Mouse (Mus musculus) intestine, embryonic 16.5 days (tissue): Measurements from ENCODE around the gene Scaper. TPM values are rescaled to one million over a fixed set of nuclear protein-coding genes. Genes with fewer than 3 reads are reported as not detected.

Experiments
- ATAC-seq: fragments of 200-750 bp; cut with Nextera tagmentation; 2 replicates; pipeline ENCODE4 v1.8.0; 2017; ENCODE audit warnings: moderate TSS enrichment, moderate library complexity
- H3K27ac ChIP-seq: fragments of 300-500 bp; sonication (generic); 2 replicates; pipeline ENCODE4 v1.5.1; 2014; ENCODE audit warnings: mild to moderate bottlenecking, low read length
- H3K27me3 ChIP-seq: fragments of 300-500 bp; sonication (generic); replicated peaks from 2 replicates; pipeline ENCODE4 v1.6.1; 2014; ENCODE audit warnings: low read length, control low read depth, mixed read lengths; ENCODE audit not compliant: control insufficient read depth, insufficient read depth
- H3K36me3 ChIP-seq: fragments of 300-500 bp; sonication (generic); 2 replicates; pipeline ENCODE4 v1.6.1; 2014; ENCODE audit warnings: low read length, control low read depth; ENCODE audit not compliant: control insufficient read depth, insufficient read depth
- H3K4me1 ChIP-seq: fragments of 300-500 bp; sonication (generic); 2 replicates; pipeline ENCODE4 v1.6.1; 2014; ENCODE audit warnings: low read length, control low read depth, mixed read lengths; ENCODE audit not compliant: control insufficient read depth, insufficient read depth
- H3K4me2 ChIP-seq: fragments of 300-500 bp; sonication (generic); 2 replicates; pipeline ENCODE4 v1.6.1; 2014; ENCODE audit warnings: low read depth, low read length, control low read depth
- H3K4me3 ChIP-seq: fragments of 300-500 bp; sonication (generic); 2 replicates; pipeline ENCODE4 v1.5.1; 2014; ENCODE audit warnings: mild to moderate bottlenecking, low read length
- H3K9ac ChIP-seq: fragments of 300-500 bp; sonication (generic); 2 replicates; pipeline ENCODE4 v1.6.1; 2014; ENCODE audit warnings: low read depth, low read length
- H3K9me3 ChIP-seq: fragments of 300-500 bp; sonication (generic); 2 replicates; pipeline ENCODE4 v1.6.1; 2016; ENCODE audit warnings: low read length, control low read depth; ENCODE audit not compliant: control insufficient read depth
- WGBS: fragments of 180-500 bp; shearing (Covaris S2); extraction: QIAGEN DNeasy Blood & Tissue Kit; methylation state at CpG from one replicate; pipeline ENCODE4 v1.1.7; 2014; 5-methylcytosine and 5-hydroxymethylcytosine counted together
- polyA plus RNA-seq: library from polyadenylated mRNA; unstranded; fragments of >200 nt; fragmentation: Nextera tagmentation; extraction: Ambion mirVana; gene quantifications from 2 replicates; pipeline ENCODE4 v1.2.1, GENCODE M21; 2015

The Scaper gene
- polyA plus RNA-seq, 1 experiment from 2014 or later, result 7.9 TPM

DNA sequence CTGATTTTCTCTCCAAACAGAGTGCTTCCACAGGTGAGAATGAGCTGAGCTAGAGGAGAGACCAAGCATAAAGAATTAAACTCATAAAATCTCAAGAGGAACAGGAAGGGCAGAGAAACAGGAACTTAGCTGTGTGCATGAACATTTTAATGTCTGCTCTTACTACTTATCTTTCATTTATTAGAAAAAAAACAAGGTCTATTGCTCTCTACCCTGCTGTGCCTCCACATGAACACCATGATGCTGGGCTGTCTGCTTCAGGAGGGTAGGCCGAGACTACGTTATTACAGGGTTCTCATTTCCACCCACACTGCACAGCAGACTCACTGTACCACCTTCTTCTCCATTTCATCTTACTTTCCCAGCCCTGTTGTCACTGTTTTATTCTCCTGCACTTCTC lies 291.5 kb downstream of the Scaper start:
- 89% methylated on average over 2 of the region's 2 CpGs for whole genome bisulfite sequencing
- Histone ChIP-seq H3K9me3 (no peaks in the 10 kb centered on the region), H3K9ac (no peak overlapping the region), H3K4me2 (no peak overlapping the region), H3K36me3 (no peaks in the 10 kb centered on the region), H3K4me1 (no peaks in the 10 kb centered on the region), H3K27ac (no peak overlapping the region), H3K27me3 (no peaks in the 10 kb centered on the region), H3K4me3 (no peak overlapping the region)
- no peak for ATAC-seq

DNA sequence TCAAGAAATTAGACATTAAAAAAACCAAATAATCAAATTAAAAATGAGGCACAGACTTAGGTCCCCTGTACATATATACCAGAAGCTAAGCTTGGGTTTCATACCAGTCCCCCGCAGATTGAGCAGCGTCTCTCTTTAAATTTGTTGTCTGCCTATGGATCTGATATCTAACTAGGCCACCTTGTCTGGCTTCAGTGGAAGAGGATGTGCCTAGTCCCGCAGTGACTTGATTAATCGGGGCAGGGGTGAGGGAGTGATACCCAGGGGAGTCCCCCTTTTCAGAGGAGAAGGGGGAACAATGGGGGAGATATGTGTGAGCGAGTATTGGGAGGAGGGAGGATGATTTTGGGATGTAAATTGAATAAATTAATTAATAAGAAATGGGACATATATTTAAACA lies 310.9 kb downstream of the Scaper start:
- H3K36me3 ChIP-seq, result no peaks in the 10 kb centered on the region
- H3K27ac ChIP-seq, result no peak overlapping the region
- no peaks in the 10 kb centered on the region for H3K27me3 ChIP-seq
- no peaks in the 10 kb centered on the region for H3K9me3 ChIP-seq
- H3K4me3 ChIP-seq, result no peak overlapping the region
- H3K9ac ChIP-seq, result no peak overlapping the region
- 86% methylated on average over 5 of the region's 5 CpGs for WGBS
- no peaks in the 10 kb centered on the region for H3K4me1 ChIP-seq
- no peak for ATAC-seq
- H3K4me2 ChIP-seq, result no peak overlapping the region

DNA sequence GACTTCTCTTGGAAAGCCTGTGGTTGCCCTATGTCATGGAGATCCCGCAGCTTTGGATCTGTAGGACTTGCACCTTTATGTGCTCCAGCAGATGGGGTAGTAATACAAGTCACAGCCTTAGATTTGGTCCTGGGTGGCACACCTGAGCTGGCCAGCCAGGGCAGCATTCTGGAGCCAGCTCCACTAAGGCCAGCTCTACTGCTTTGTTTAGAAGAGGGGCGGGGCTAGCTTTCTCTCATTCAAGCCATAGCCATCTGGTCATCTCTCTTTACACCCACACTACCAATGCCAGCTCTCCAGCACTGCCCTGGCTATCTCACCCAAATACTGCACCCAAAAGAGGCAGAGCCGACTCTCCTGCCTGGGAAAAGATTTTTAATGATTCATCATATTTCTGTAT lies 323.2 kb downstream of the Scaper start:
- no peaks in the 10 kb centered on the region for H3K4me1 ChIP-seq
- no peak for ATAC-seq
- H3K9ac ChIP-seq, result no peak overlapping the region
- no peak overlapping the region for H3K27ac ChIP-seq
- no peaks in the 10 kb centered on the region for H3K27me3 ChIP-seq
- H3K36me3 ChIP-seq, result no peaks in the 10 kb centered on the region
- H3K9me3 ChIP-seq, result no peaks in the 10 kb centered on the region
- H3K4me3 ChIP-seq, result no peak overlapping the region
- WGBS, result 79% methylated on average over 3 of the region's 3 CpGs
- H3K4me2 ChIP-seq, result no peak overlapping the region

DNA sequence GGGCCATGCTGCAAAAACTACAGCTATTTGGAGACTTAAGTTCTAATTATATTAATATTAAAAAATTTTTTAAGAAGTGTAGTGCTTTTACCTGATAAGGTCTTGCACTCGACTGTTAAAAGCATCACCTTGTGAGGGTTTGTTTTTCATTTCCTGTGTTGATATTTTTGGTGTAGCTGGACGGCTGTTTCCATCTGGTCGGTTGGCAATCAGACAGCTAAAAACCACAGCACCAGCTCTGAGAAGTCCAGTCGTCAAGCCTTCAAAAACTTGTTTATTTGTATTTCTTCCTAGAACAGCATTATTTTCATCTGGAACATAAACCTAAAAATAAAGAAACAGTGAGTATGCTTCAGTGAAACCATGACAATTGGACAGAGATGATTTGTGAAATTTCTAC lies 328.2 kb downstream of the Scaper start:
- H3K4me3 ChIP-seq, result no peak overlapping the region
- 52% methylated on average over 4 of the region's 4 CpGs for WGBS
- H3K4me2 ChIP-seq, result no peak overlapping the region
- no peaks in the 10 kb centered on the region for H3K4me1 ChIP-seq
- no peaks in the 10 kb centered on the region for H3K9me3 ChIP-seq
- no peak overlapping the region for H3K9ac ChIP-seq
- H3K36me3 ChIP-seq, result no peaks in the 10 kb centered on the region
- ATAC-seq, result no peak
- H3K27me3 ChIP-seq, result no peaks in the 10 kb centered on the region
- H3K27ac ChIP-seq, result no peak overlapping the region

DNA sequence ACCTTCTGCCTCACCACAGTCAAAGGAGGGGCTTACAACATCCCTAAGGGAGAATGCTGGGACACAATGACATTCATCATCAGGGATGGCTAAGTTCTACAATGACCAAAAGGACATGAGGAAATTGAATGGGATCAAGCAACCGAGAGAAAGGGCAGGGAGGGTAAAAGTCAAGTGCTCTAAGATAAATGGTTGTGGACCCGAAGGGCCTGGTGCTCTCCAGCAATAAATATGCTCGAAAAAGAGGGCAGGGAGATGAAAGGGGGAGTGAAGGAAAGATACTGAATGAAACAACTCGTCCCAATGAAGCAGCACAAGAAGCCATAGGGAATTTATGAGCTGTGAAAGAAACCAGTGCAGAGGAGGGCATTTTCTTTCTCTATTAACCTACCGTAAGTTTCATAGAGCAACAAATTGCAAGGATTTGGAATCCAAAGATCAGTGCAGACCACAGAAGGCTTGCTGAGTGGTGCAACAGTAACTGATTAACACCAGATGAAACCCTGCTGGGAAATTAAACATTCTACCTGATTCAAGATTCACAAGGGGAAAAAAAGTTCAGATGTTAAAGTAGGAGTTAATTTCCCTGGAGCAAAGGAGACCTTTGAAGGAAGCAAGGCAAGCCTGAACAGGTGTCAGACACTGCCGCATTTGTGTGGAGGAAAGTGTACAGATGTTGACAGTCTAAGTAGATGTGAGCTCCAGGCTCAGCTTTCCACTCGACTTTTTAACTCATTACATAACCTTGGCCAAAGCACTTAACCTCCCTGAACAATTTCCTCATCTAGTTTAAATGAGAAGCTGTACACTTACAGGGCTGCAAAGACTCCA lies 329.0 kb downstream of the Scaper start:
- H3K36me3 ChIP-seq, result no peaks in the 10 kb centered on the region
- no peak for ATAC-seq
- no peak overlapping the region for H3K27ac ChIP-seq
- H3K9ac ChIP-seq, result no peak overlapping the region
- no peaks in the 10 kb centered on the region for H3K4me1 ChIP-seq
- H3K4me3 ChIP-seq, result no peak overlapping the region
- 29% methylated on average over 7 of the region's 7 CpGs for WGBS
- H3K27me3 ChIP-seq, result no peaks in the 10 kb centered on the region
- H3K9me3 ChIP-seq, result no peaks in the 10 kb centered on the region
- no peak overlapping the region for H3K4me2 ChIP-seq

DNA sequence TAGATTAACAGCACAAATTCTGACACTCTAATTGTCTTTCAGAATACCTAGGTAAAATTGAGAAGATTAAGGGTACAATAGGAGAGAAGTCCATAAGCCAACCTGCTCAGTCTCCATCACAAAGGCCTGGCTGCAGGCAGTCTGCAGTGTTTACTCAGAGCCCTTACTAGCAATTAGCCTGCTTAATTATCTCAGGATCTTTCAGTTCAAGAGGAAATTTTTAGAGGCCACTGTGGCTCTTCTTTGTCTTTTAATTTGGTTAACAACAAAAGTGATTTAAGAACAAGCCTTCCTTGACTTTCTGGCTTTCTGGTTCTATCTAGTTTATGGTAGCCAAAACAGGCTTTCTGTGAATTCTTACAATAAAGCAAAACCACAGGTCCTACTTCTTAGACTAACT lies 339.3 kb downstream of the Scaper start:
- Histone ChIP-seq H3K36me3 (no peaks in the 10 kb centered on the region), H3K27ac (no peak overlapping the region), H3K9me3 (no peaks in the 10 kb centered on the region), H3K4me2 (no peak overlapping the region), H3K9ac (no peak overlapping the region), H3K27me3 (no peaks in the 10 kb centered on the region), H3K4me1 (no peaks in the 10 kb centered on the region), H3K4me3 (no peak overlapping the region)
- no peak for ATAC-seq

DNA sequence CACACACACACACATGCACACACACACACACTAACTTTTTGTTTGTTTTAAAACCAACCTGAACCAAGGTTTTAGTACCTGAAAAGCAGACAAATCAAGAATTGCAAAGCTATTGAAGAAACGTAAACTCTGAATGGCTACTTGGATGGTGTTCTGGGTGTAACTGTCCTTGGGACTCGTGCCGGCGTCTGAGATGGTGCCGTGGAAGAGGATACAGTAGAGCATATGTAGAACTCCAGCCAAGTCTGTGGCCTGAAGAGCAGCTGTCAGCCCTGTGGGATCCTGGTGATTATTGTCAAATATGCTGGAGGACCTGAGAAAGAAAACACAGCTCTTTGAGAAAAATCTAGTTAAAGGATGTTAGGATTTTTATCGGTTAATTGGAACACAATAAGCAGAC lies 351.8 kb downstream of the Scaper start:
- no peak for ATAC-seq
- H3K9me3 ChIP-seq, result no peaks in the 10 kb centered on the region
- no peaks in the 10 kb centered on the region for H3K27me3 ChIP-seq
- H3K36me3 ChIP-seq, result no peaks in the 10 kb centered on the region
- no peak overlapping the region for H3K27ac ChIP-seq
- H3K4me3 ChIP-seq, result no peak overlapping the region
- no peak overlapping the region for H3K4me2 ChIP-seq
- no peaks in the 10 kb centered on the region for H3K4me1 ChIP-seq
- 95% methylated on average over 6 of the region's 6 CpGs for WGBS
- H3K9ac ChIP-seq, result no peak overlapping the region

DNA sequence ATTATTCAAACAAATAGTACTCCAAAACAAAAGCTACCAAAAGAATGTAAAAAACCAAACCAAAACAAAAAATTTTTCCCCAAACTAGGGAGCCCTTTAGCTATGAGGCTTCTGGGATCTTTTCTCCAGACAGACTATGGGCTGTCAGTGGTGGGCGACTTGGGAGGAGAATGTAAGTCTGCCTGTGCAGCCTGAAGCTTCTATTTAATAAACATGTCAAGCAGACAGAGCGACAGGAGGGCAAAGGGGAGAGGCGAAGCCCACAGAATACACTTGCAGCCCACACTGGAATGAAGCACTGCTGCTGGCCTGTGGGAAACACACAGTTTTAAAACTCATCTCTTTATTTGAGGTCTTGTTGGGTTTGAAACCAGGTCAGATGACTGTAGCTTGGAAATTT lies 356.5 kb downstream of the Scaper start:
- WGBS, result 37% methylated on average over 3 of the region's 3 CpGs
- ATAC-seq, result no peak
- no peaks in the 10 kb centered on the region for H3K9me3 ChIP-seq
- no peak overlapping the region for H3K4me3 ChIP-seq
- H3K27me3 ChIP-seq, result no peaks in the 10 kb centered on the region
- no peaks in the 10 kb centered on the region for H3K36me3 ChIP-seq
- no peaks in the 10 kb centered on the region for H3K4me1 ChIP-seq
- no peak overlapping the region for H3K4me2 ChIP-seq
- no peak overlapping the region for H3K27ac ChIP-seq
- no peak overlapping the region for H3K9ac ChIP-seq

DNA sequence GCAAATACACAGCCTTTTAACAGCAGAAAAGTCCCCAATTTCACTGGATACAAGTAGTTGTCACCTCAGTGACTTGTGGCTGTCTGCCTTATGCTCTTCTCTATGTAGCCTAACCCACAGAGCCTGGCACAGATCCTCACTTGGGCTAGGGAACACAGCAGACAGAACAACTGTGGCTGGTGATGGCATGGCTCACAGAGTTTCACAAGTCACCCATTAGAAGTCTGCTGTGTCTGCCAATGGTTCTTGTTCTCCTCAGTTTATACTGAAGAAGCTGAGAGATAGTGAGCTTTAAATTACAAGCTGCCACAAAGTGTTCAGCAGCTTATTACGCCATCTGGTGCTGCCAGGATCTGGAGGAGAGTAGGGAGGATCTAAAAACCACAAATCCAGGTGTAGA lies 361.3 kb downstream of the Scaper start:
- 91% methylated on average over 1 of the region's 1 CpGs for WGBS
- Histone ChIP-seq H3K27me3 (no peaks in the 10 kb centered on the region), H3K9me3 (no peaks in the 10 kb centered on the region), H3K4me2 (no peak overlapping the region), H3K4me3 (no peak overlapping the region), H3K9ac (no peak overlapping the region), H3K27ac (no peak overlapping the region), H3K4me1 (no peaks in the 10 kb centered on the region), H3K36me3 (no peaks in the 10 kb centered on the region)
- no peak for ATAC-seq

DNA sequence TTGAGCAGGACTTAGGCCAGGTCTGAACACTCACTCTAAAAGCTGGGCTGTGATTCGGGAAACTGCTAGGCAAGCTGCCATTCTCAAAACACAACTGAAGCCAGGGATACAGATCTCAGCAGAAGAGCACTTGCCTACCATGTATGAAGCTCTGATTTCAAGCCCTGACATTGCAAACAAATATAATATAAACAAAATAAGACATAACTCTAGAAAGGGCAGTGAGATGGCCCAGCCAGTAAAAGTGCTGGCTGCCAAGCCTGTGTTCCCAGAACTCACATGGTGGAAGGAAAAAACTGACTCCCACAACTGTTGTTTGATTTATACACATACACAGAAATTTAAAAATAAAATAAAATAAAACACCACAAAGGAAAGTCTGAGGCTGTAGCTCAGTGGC lies 366.8 kb downstream of the Scaper start:
- H3K9ac ChIP-seq, result no peak overlapping the region
- no peaks in the 10 kb centered on the region for H3K36me3 ChIP-seq
- 77% methylated on average over 1 of the region's 1 CpGs for WGBS
- H3K9me3 ChIP-seq, result no peaks in the 10 kb centered on the region
- no peak for ATAC-seq
- H3K27me3 ChIP-seq, result no peaks in the 10 kb centered on the region
- H3K4me2 ChIP-seq, result no peak overlapping the region
- no peak overlapping the region for H3K4me3 ChIP-seq
- no peak overlapping the region for H3K27ac ChIP-seq
- H3K4me1 ChIP-seq, result no peaks in the 10 kb centered on the region
